Mouse (Mus musculus): ENCODE results near the gene Dus2. TPM values are rescaled to one million over a fixed set of nuclear protein-coding genes. Genes with fewer than 3 reads are reported as not detected.

Gene Dus2
- polyA plus RNA-seq (2012; rRNA removed): 21.1 and 25.0 TPM in 2 replicates

DNA sequence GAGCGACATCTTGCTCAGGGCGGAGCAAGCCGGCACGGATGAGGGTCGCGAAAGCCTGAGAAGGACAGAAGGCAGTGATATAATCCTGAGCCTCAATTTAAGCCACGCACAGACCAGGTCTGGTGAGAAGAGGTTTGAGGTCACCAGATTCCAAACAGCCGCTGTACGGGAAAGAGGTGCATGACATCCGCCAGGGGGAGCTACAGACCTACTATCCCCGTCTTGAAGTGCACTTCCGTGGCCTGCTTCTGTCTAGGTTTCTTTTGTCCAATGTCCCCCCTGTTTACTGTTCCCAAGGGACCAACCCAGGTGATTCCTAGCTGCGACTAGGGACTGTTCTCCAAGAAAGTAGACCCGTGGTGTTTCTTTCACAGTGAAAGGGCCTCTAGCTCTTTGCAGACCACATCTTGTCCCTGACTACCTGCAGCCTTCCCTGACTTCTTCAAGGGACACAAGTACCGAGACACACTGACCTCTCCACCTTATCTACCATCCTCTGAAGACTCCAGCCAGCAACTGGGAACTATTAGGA lies at the start of gene Dus2:
TSS of gene Dus2 (plus strand) at position 482 of the 532 bp plus-strand sequence.

DNA sequence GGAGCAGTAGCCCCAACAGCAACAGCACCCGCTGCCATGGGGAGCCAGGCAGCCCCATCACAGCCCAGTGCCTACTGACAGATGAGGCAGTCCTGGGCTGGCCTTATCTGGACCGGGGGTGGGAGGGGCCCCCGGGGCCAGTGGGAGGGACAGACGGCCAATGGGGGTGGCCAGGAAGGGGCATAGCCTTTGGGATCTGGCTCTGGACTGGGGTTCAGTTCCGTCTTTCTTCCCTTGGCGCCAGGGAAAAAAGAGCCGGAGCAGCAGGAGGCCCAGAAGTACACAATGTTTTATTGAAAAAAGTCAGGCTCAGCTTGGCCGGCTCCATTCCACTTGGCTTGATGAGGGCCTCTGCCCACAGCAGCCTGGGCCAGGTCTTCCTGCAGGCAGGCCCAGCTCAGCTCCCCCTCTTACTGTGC lies 47.8 kb upstream of the Dus2 start, which contains the start of gene Lcat:
TSS of gene Lcat (minus strand) at position 62 of the 419 bp plus-strand sequence.

DNA sequence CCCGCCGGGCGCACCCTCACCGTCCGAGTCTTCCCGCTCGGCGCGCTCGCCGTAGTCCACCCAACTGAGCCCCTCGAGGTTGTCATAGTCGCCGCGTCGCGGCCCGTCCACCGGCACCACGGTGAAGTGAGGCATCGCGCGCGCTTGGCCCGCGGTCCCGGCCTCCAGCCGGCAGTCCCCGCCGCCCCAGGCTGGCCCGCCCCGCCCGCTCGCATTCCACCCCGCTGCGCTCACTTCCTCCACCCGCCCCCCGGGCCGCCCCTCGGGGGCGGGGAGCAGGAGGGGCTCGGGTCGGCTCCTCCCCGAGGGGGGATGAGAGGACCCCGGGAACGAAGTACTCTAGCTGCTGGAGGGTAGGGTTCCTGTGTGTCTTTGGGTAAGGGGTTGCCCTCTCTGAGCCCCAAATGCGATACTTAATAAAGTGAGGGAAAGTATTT lies 25.2 kb upstream of the Dus2 start, which contains the start of gene Slc12a4:
TSS of gene Slc12a4 (minus strand) at position 193 of the 437 bp plus-strand sequence.

DNA sequence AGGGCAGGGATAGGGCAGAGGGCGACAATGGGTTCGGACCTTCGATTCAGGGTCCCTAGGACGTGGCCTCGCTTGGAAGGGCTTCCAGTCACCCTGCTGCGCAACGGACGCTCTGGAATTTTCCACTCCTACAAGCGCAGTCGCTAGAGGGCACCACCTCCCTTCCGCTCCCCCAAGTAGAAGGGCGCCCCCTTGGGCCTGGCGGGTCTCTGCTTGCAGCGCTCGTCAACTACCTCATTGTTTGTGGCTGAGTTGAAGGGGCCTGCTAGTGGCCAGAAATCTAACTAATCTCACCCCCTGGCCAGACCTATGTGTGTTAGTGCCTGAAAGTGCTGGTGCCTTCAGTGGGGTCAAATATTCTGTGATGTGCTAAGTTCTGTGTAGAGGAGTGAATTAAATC lies 11.8 kb upstream of the Dus2 start, which contains the start of gene Dpep3:
TSS of gene Dpep3 (minus strand) at position 105 of the 400 bp plus-strand sequence.

DNA sequence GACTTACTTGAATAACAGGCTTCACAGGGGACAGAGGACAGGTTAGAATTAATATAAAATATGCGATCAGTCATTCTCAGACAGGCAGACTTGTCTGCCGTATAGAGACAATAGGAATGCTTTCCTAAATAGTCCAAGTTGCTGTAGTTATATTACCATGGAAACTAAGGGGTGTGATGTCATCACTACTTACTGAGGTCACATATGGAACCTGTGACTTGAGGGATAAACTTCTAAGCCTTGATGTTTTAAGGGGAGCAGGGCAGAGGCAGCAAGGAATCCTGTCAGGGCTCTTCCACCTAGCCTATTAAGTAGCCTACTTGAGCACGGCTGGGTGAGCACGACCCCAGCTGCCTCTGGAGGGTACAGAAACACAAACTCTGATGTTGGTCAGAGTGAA lies 14.7 kb downstream of the Dus2 start, which contains the start of gene Dpep2nb:
TSS of gene Dpep2nb (minus strand) at position 101 of the 400 bp plus-strand sequence.

DNA sequence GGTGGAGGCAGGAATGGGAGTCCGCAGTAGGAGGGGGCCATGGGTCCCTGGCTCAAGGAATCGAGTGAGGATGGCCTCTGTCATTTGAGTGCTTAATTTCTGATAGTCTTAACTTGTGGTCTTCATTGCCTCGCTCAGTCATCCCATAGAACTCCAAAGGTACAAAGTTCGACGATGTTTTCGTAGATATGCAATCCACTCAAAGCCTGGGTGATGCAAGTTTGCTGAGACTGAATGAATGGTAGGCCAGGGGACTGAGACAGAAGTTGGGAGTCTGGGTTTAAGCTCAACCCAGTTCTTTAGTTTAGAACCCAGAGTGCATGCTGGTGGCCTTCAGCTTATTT lies 20.5 kb downstream of the Dus2 start, which contains the start of gene Ddx28:
TSS of gene Ddx28 (minus strand) at position 240 of the 344 bp plus-strand sequence.

DNA sequence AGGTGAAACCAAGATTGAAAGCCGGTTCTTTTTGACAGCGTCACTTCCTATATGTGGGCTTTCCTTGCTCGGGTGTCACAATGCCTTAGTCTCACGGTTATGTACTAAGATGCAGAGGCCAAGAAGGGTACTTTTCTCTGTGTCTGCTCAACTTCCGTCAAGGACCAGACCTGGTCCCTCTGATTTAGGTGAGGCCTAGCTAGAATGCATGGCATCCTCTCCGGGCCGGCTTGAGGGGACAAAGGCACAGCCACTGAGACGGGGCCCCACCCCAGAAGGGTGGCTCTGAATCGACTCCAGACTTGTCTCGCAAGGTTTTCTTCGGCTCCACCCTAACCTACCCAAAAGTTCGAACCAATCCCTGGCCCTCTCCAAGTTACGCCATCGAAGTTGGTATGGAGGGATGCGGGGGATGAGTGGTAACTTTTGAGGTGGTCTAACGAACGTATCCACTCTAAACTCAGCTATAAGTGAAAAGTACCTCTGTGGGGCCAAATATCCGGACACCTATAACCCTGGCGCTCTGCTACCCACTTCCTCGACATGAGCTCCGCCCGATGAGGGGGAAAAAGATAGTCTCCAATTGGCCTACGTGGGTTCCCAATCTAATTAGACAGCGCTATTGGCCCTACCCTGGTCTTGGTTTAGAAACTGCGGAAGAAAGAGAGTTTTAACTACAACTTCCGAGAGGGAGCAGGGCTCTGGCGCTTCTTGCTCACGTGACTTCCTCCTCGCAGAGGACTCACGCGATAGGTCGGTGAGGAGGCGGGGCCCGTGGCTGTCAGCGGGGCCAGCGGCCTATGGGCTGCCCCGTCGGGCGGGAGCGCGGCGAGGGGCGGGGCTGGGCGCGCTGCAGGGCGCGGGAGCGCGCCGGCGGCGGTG lies 67.8 kb downstream of the Dus2 start, which contains the start of gene Nfatc3:
TSS of gene Nfatc3 (plus strand) at position 110 of the 882 bp plus-strand sequence.

Other genes with a start within 250 kb of the Dus2 start
- gene Gfod2, start 232.7 kb upstream of the Dus2 start, polyA plus RNA-seq (2012; rRNA removed): 51.1 and 52.5 TPM in 2 replicates
- 33.4 and 35.4 TPM in 2 replicates for gene Ranbp10, start 164.0 kb upstream of the Dus2 start, polyA plus RNA-seq (2012; rRNA removed)
- 0.51 and 0.74 TPM in 2 replicates for gene Tsnaxip1, start 163.6 kb upstream of the Dus2 start, polyA plus RNA-seq (2012; rRNA removed)
- gene Cenpt, start 138.1 kb upstream of the Dus2 start, polyA plus RNA-seq (2012; rRNA removed): 101 and 102 TPM in 2 replicates
- gene Thap11, start 136.2 kb upstream of the Dus2 start, polyA plus RNA-seq (2012; rRNA removed): 59.7 and 67.0 TPM in 2 replicates
- gene Nutf2, start 130.8 kb upstream of the Dus2 start, polyA plus RNA-seq (2012; rRNA removed): 236 and 293 TPM in 2 replicates
- gene Edc4, start 110.5 kb upstream of the Dus2 start, polyA plus RNA-seq (2012; rRNA removed): 76.2 and 83.8 TPM in 2 replicates
- 1.2 and 1.3 TPM in 2 replicates for gene Nrn1l, start 97.8 kb upstream of the Dus2 start, polyA plus RNA-seq (2012; rRNA removed)
- 19.6 and 25.0 TPM in 2 replicates for gene Pskh1, start 90.9 kb upstream of the Dus2 start, polyA plus RNA-seq (2012; rRNA removed)
- 6.8 and 7.4 TPM in 2 replicates for gene Ctrl, start 57.5 kb upstream of the Dus2 start, polyA plus RNA-seq (2012; rRNA removed)
- 47.3 and 56.2 TPM in 2 replicates for gene Psmb10, start 52.9 kb upstream of the Dus2 start, polyA plus RNA-seq (2012; rRNA removed)
- 2.5 and 4.5 TPM in 2 replicates for gene Lcat, start 48.0 kb upstream of the Dus2 start, polyA plus RNA-seq (2012; rRNA removed)
- gene Slc12a4, start 25.2 kb upstream of the Dus2 start, polyA plus RNA-seq (2012; rRNA removed): 15.2 and 30.7 TPM in 2 replicates
- gene Dpep3, start 11.9 kb upstream of the Dus2 start, polyA plus RNA-seq (2012; rRNA removed): not detected in 2 replicates
- not detected in 2 replicates for gene Dpep2nb, start 14.6 kb downstream of the Dus2 start, polyA plus RNA-seq (2012; rRNA removed)
- gene Ddx28, start 20.5 kb downstream of the Dus2 start, polyA plus RNA-seq (2012; rRNA removed): 13.3 and 13.7 TPM in 2 replicates
- gene Nfatc3, start 67.5 kb downstream of the Dus2 start, polyA plus RNA-seq (2012; rRNA removed): 11.4 and 13.4 TPM in 2 replicates
- 0.27 and 4.7 TPM in 2 replicates for gene Esrp2, start 145.6 kb downstream of the Dus2 start, polyA plus RNA-seq (2012; rRNA removed)
- gene Pla2g15, start 159.1 kb downstream of the Dus2 start, polyA plus RNA-seq (2012; rRNA removed): 12.7 and 15.6 TPM in 2 replicates
- 50.0 and 55.4 TPM in 2 replicates for gene Slc7a6, start 177.5 kb downstream of the Dus2 start, polyA plus RNA-seq (2012; rRNA removed)
- 48.8 and 51.3 TPM in 2 replicates for gene Slc7a6os, start 219.6 kb downstream of the Dus2 start, polyA plus RNA-seq (2012; rRNA removed)
- 37.7 and 42.5 TPM in 2 replicates for gene Prmt7, start 219.6 kb downstream of the Dus2 start, polyA plus RNA-seq (2012; rRNA removed)